Mouse (Mus musculus) cerebellum, adult 9-11 months (tissue): ENCODE results near the gene Ttk.

Experiments used
- DNase-seq: peaks from one replicate; pipeline ENCODE4 v3.0.0; 2022

The Ttk gene

GRCm38 (mm10) chr9:83902086-83902485, 67.6 kb downstream of the Ttk start:
- DNase-seq, result no peak

- no peak for DNase-seq
Observed at GRCm38 (mm10) chr9:83905820-83906219, 71.3 kb downstream of the Ttk start.

DNA sequence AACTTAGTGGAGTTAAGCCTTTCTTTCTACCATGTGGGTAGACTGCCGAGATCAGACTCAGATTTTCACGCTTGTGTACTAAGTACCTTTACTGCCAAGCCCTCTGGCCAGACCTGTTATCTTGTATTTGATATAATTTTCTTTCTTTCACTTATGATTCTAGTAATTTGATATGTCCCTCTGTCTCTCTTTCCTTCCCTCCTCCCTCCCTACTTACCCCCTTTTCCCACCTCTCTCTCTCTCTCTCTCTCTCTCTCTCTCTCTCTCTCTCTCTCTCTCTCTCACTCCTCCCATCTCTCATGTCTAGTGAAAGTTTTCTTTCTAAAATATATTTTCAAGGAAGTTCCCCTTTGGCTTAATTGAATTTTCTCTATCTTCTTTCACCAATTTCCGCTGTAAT, 72.5 kb downstream of the Ttk start:
- DNase-seq, result no peak

DNA sequence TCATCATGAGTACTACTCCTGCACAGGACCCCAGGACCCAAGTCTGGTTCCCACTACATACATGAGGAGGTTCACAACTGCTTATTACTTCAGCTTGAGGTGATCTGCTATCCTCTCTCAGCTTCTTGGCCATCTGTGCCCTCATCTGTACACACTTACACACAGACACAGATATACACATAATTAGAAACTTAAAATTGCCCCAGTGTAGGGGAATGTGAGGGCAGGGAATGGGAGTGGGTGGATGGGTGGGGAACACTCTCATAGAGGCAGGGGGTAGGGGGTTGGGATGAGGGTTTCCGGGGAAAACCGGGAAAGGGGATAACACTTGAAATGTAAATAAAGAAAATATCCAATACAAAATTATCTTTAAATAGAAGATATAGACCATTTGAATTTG, 75.3 kb downstream of the Ttk start:
- DNase-seq, result no peak

DNA sequence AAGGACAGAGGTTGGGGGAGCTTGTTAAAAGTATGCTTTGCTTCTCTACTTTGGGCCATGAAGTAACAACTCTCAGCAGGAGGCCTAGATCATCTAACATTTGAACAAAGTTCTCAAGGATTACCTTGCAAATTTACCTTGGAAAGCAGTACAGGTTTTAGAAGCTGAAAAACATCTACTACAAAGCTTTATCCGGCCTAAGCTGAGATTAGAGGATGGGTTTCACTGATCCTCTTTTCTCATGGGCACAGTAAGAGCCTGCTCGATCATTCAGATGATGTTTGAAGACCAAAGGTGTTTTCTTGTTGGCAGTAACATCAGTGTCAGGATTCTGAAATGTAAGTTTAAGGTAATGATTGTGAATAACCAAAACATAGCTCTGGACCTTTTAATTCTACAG, 76.4 kb downstream of the Ttk start:
- DNase-seq, result no peak
